Mouse (Mus musculus): Measurements from ENCODE around the gene Smcp.

GRCm38 (mm10) chr3:92534411-92534810 lies 54.4 kb downstream of the Smcp start, which contains the start of gene 2310046K23Rik:
- no peak for TF ChIP-seq CTCF (IDR thresholded peaks at IDR 0.05; ENCODE audit: borderline replicate concordance, extremely low read depth, insufficient read depth, insufficient read length)
- no peak for TF ChIP-seq POLR2A (IDR thresholded peaks at IDR 0.05; ENCODE audit: borderline replicate concordance, extremely low read depth, insufficient read depth, insufficient read length, poor library complexity, severe bottlenecking)

Measured in brain, embryonic 14.5 days (tissue).